Comparison of ENCODE assay signal across 14 mouse cellular contexts in the genomic region with DNA sequence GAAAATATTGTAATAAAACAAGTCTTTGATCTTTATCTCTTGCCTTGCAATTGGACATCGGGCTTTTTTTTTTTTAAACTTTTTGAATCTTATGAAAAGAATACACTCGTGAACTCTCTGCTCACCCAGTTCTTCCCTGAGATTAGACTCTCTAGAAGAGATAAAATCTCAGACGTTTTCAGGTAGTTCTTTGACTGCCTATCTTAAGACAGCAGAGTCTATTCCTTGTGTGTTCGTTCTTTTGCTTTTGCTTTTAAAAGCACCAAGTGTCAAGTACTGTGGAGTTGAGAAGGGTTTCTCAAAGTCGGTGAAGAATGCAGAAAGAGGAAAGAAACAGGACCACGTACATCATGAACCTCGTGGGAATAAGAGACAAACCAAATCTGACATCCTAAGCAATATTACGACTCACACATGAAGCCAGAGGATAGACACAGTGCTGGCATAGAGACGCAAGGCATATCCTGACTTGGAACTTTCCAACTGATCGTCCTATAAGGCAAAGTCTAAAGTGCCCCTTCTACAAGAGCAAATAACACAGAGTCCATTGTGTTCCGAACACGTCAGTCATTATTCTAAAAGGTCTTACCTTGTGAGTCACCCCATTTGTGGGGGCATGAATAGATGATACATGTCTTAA.
DNase-seq lines count a peak whose midpoint lies in the region; ATAC-seq lines count a peak whose summit lies in the region.
"Had no signal": no experiment of that assay in that cellular context is flagged by ENCODE, and none has a peak within 500 bp of the region (broad histone marks: within the 10 kb centered on the region; RNA-seq: fewer than 3 reads in every experiment).

No protein-coding gene starts in this region.

- DNase-seq in kidney, adult 9 months: peak; percentile 45
- no peak for DNase-seq in kidney, postnatal 14 days
- DNase-seq in lung, postnatal 10 days: no peak
- peak; percentile 13 for DNase-seq in yolk sac, embryonic 10.5 days (ENCODE audit: low spot score)
- DNase-seq in right cerebral cortex, postnatal 25 days: no peak
- no peak for DNase-seq in adrenal gland, adult 2 months
- DNase-seq: B cell, adult 2 months; cerebellum, postnatal 36 days; liver, embryonic 13.5 days had no signal

- H3K4me2 ChIP-seq in lung, embryonic 16.5 days (ENCODE audit: low read depth, low read length): peak overlapping the region; percentile 18; the same call in 1 of the 2 replicates
- H3K4me2 ChIP-seq in intestine, embryonic 16.5 days (ENCODE audit: low read depth, low read length): peak overlapping the region; percentile 42
- H3K4me2 ChIP-seq: embryonic facial prominence, embryonic 13.5 days; hindbrain, embryonic 15.5 days had no signal

- H3K27me3 ChIP-seq in lung, embryonic 16.5 days (ENCODE audit: control insufficient read depth, insufficient read depth, low read depth, low read length): no peaks in the 10 kb centered on the region
- H3K27me3 ChIP-seq in intestine, embryonic 16.5 days (replicated peaks; ENCODE audit: control insufficient read depth, insufficient read depth, low read length): no peaks in the 10 kb centered on the region
- H3K27me3 ChIP-seq: embryonic facial prominence, embryonic 13.5 days; hindbrain, embryonic 15.5 days; liver, embryonic 13.5 days had no signal

- no peaks in the 10 kb centered on the region for H3K9me3 ChIP-seq in lung, embryonic 16.5 days (ENCODE audit: control insufficient read depth, low read length)
- H3K9me3 ChIP-seq in intestine, embryonic 16.5 days (ENCODE audit: control insufficient read depth, low read length): no peaks in the 10 kb centered on the region
- H3K9me3 ChIP-seq: embryonic facial prominence, embryonic 13.5 days; forebrain, embryonic 10.5 days; hindbrain, embryonic 15.5 days; liver, embryonic 13.5 days had no signal

- no peak overlapping the region for H3K9ac ChIP-seq in lung, embryonic 16.5 days (ENCODE audit: low read length)
- H3K9ac ChIP-seq in intestine, embryonic 16.5 days (ENCODE audit: low read depth, low read length): no peak overlapping the region
- H3K9ac ChIP-seq: embryonic facial prominence, embryonic 13.5 days; hindbrain, embryonic 15.5 days; liver, embryonic 13.5 days had no signal

- peaks cover 17% of the 10 kb centered on the region for H3K4me1 ChIP-seq in lung, embryonic 16.5 days (replicated peaks; ENCODE audit: control insufficient read depth, insufficient read depth, low read length)
- H3K4me1 ChIP-seq in intestine, embryonic 16.5 days (ENCODE audit: control insufficient read depth, insufficient read depth, low read length): peaks cover 14% of the 10 kb centered on the region
- H3K4me1 ChIP-seq: embryonic facial prominence, embryonic 13.5 days; hindbrain, embryonic 15.5 days had no signal

- H3K36me3 ChIP-seq in lung, embryonic 16.5 days (ENCODE audit: control insufficient read depth, insufficient read depth, low read length): no peaks in the 10 kb centered on the region
- H3K36me3 ChIP-seq in intestine, embryonic 16.5 days (ENCODE audit: control insufficient read depth, insufficient read depth, low read length): no peaks in the 10 kb centered on the region
- H3K36me3 ChIP-seq: embryonic facial prominence, embryonic 13.5 days; forebrain, embryonic 10.5 days; hindbrain, embryonic 15.5 days; liver, embryonic 13.5 days had no signal

- ATAC-seq in lung, embryonic 16.5 days (ENCODE audit: low read depth): no peak
- peak; percentile 73 for ATAC-seq in intestine, embryonic 16.5 days

- 29% methylated on average over 12 of the region's 12 CpGs for WGBS in lung, embryonic 16.5 days
- WGBS in intestine, embryonic 16.5 days: 31% methylated on average over 12 of the region's 12 CpGs

- H3K4me3 ChIP-seq in lung, embryonic 16.5 days (ENCODE audit: low read length): no peak overlapping the region
- no peak overlapping the region; the same call in 1 of the 2 replicates for H3K4me3 ChIP-seq in intestine, embryonic 16.5 days (ENCODE audit: low read length)
- H3K4me3 ChIP-seq: embryonic facial prominence, embryonic 13.5 days; forebrain, embryonic 10.5 days; hindbrain, embryonic 15.5 days; liver, embryonic 13.5 days had no signal

- H3K27ac ChIP-seq in lung, embryonic 16.5 days (ENCODE audit: low read length): no peak overlapping the region
- H3K27ac ChIP-seq in intestine, embryonic 16.5 days (ENCODE audit: low read length): peak overlapping the region; percentile 81
- H3K27ac ChIP-seq: embryonic facial prominence, embryonic 13.5 days; forebrain, embryonic 10.5 days; hindbrain, embryonic 15.5 days had no signal

Comparison
In these comparisons a context has a peak if more than half of its experiments do, and no peak if none do; other contexts are left out.
1. DNase-seq: peak in kidney, adult 9 months (single experiment) and yolk sac, embryonic 10.5 days (single experiment); none in kidney, postnatal 14 days (single experiment), lung, postnatal 10 days (single experiment), right cerebral cortex, postnatal 25 days (single experiment) and adrenal gland, adult 2 months (single experiment).